Mouse (Mus musculus) kidney, adult 9 months (tissue): ENCODE measurements around the gene Ccdc190.

Experiments used
- DNase-seq: peaks from one replicate; pipeline ENCODE4 v3.0.0; 2022

The Ccdc190 gene

DNA sequence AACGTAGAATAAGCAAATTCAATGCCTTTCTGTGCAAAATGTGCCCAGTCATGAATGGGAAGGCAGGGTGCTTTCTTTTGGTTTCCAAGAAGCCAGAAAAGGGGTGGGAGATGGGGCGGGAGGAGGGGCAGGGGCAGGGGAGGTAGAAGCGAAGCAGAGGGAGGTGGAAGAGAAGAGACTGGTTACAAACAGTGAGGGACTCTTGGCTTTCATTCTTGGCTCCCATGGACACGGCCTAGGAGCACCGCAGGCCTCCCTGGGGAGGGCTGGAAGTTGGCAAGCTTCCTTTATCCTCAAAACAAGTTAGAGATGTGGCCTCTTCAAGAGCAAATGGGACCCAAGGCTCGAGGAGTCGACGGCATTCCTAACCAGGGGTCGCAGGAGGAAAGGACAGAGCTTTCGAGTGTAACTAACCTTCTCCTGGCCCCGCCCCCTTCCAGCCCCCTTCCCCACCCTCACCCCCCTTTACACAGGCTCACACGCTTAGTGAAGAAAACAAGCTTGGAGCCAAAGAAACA lies at the start of gene Ccdc190:
Gene Ccdc190, plus strand, starts transcription at position 195 of the 518 bp plus-strand sequence.
- peak; percentile 14 for DNase-seq

DNA sequence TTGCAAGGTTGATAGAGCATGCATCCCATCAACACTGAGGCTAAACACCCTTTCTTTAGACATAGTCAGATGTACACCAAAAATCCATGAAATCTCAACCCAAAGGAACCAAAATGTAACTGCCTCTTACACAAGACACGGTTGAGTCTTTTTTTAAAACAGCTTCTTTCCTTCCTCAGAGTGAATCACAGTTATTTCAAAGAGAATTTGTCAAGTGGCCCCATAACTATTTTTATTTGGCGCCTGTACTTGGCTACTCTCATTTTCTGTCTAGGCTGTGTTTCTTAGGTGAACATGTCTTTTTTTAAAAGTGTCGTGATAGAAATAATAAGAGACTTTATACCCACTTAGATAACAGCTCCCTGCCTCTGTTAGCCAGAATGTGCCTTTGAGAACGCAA lies 49.4 kb upstream of the Ccdc190 start:
- no peak for DNase-seq

DNA sequence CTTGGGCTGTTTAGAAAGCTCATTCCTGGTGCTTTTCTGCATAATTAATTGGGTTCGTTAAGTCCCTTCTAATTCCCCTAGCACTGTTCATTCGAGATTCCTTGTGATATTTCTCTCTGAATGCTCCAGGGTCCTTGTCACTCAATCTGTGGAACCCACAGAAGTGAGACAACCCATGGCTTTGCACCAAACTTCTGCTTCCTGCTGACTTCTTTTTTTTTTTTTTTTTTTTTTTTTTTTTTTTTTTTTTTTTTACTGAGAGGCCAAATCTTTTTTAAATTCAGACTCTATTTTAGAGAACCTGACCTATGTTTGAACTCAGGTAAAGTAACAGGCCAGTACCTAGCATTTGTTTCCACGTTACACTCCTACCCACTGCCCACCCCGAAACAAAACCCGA lies 48.3 kb upstream of the Ccdc190 start:
- DNase-seq: no peak

DNA sequence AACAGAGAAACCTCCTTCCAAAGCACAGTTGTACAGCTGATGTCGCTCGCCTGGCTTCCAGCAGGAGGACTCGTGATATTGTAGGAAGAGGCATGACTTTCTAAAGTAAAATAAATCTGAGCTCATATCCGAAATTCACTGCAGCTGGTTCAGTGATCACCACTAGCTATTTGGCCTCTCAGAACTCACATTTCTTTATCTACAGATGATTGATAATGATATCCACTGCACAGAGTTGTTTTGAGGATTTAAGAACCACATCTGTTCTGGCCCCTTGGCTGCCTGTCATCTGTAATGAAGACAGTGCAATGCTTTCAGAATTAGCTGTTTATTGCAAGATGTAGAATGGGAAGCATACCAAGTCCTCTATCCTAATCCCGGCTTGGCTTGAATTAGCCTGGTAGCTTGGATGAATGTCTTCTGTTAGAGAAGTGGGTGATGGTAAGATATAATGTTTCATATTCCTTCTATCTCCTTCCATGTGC lies 45.3 kb upstream of the Ccdc190 start:
- no peak for DNase-seq

DNA sequence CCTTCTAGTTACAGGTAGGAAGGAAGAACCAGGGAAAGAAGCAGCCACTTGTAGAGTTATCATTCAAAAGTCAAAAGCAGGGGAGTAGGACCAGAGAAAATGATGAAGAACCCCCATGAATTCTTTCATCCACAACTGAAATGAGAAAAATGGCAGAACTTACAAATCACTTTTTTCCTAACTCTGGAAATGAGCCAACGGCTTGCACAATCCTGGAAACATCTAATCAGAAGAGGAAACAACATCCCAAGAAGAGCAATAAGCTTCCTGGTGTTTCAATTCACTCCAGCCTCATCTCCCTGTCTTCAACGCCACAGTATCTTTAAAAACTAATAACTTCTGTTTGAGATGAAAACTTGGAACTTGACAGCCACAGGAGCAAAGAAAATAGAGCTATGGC lies 39.2 kb upstream of the Ccdc190 start:
- no peak for DNase-seq

DNA sequence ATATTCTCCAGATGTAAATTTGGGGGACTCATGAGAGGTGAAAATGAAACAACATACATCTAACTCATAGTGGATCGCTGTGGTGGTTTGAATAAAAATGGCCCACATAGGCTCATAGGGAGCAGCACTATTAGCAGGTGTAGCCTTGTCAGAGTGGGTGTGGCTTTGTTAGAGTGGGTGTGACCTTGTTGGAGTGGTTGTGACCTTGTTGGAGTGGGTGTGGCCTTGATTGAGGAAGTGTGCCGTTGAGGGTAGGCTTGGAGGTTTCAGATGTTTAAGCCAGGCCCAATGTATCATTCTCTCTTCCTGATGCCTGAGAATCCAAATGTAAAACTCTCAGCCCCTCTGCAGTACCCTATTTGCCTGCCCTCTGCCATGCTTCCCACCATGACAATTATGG lies 34.5 kb upstream of the Ccdc190 start:
- DNase-seq: no peak

DNA sequence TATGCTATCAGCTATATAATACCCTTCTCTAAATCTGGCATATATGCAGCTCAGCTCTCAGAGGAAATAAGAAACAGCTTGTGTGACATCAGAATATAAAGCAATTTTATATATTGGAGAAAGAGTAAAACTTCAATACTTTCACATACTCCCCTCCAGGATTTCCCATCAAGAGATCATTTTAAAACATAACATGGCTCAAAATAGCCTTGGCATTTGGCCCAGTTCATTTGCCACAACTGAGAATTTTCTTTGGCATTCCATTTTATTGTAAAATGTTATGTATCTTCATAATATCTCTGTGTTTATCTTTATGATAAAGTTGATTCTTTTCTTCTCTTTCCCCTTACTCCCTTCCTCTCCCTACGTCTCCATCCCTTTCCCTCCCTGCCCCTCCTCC lies 32.8 kb upstream of the Ccdc190 start:
- DNase-seq: no peak

DNA sequence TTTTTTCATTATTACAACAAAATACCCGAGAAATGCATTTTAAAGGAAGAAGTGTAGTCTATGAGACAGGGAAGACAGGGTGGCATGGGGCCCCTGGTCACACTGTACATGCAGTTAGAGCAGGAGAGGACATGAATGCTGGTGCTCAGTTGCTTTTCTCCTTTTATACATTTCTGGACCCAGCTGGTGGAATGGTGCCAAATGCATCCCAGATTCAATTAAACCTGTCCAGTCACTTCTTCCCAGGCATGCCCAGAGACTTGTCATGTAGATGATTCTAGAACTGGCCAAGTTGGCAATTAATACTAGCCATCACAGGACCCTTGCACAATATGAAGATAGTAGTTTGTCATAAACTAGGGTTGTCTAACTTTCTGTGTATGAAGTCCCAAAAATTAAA lies 30.5 kb upstream of the Ccdc190 start:
- DNase-seq: no peak

DNA sequence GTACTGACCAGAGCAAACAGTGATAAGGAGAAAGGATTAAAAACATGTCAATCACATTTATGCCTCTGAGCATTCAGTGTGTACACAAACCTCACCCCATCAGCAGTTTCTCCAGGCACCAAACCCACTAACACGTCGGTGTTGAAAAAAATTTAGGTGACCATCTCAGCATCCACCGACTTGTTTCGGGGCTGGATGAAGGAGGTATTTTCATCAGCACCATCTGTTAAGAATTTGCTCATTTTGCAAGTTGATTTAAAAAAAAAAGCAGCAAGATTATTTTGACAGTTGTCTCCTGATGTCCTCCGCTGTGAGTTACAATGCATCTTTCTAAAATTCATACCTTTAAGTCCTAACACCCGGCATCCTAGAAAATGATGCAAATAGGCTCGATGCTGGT lies 29.8 kb upstream of the Ccdc190 start:
- DNase-seq: no peak

DNA sequence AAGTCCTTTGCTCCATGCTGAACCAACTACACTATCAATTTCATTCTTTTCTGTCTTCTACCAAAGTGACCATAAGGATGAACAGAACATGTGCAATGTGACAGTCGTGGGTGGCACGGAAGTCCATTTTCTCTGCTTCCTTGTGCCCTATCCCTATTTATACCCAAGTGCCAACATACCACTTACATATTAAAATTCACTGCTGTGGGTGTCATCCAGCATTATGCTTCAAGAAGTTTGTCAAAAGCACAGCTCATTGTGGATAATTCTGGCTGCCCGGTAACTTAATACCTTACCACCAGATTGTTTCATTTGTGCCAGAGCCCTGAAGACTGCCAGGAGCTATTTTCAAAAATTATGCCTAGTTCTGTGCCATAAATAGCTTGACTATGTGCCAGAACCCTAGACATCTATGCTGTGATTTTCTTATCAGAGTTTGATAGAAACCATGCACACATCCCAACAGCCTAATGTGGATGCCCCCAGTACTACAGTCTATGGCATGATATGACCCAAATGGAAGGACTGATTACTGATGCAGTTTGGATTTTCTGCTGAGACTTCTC lies 27.6 kb upstream of the Ccdc190 start:
- no peak for DNase-seq

DNA sequence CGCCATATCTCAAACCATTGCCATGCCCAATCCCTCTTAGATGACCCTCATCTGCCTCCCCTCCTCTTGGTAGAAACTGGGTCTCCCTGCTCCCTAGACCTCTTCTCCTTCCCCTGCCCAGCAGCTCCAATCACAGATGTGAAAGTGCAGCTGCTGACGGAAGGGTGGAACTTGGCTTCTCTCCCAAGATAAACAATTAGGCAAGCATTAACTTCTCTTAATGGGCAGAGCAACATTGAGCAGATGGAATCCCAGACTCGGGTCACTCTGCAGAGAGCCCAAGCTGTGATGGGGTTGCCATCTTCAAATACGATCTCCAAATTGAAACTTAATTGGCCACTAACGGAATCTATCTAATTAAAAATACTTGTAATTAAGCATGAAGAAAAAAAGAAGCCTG lies 19.3 kb upstream of the Ccdc190 start:
- no peak for DNase-seq

DNA sequence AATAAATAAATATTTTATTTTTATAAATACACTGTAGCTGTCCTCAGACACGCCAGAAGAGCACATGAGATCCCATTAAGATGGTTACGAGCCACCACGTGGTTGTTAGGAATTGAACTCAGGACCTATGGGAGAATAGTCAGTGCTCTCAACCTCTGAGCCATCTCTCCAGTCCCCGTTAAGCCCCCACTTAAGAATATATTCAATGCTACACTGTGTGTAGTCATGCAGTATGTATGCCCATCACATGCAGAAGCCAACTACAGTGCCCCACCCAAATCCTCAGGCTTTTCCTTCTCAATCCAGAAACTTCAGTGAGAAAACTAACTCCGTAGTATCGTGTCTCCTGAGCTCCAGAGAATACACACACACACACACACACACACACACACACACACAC lies 18.8 kb upstream of the Ccdc190 start:
- DNase-seq: no peak

DNA sequence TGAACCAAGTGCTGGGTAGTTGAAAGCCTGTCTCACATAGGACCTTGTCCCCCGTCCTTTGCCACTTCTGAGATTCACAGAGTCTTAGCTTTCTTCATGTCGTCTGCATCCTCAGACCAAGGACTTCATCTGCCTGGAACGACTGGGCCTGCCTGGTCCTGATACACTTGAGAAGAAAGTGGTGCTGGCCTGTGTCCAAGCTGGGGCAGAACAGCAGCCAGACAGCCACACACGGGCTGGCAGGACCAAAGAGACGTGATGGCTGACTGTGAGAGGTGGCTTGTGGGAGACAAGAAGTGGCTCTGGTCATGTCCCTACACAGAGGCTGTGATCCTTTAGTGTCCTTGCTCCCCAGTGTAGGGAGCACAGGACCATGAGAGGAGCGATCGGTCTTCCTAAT lies 17.7 kb upstream of the Ccdc190 start:
- DNase-seq: no peak

DNA sequence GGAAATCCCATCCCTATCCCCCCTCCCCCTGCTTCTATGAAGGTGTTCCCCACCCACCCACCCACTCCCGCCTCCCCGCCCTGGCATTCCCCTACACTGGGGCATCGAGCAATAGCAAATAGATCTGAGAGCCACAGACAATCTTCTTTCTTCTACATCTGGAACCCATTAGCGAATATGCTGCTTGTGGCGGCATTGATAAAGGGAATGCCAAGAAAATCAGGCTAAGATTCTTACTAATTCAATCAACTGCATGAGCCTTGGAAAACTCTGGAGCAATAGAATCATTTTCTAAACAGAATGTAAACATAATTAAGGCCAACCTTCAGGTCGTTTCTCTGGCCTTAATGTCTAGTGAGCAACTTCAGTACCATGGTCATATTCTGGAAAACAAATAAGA lies 16.9 kb upstream of the Ccdc190 start:
- no peak for DNase-seq

DNA sequence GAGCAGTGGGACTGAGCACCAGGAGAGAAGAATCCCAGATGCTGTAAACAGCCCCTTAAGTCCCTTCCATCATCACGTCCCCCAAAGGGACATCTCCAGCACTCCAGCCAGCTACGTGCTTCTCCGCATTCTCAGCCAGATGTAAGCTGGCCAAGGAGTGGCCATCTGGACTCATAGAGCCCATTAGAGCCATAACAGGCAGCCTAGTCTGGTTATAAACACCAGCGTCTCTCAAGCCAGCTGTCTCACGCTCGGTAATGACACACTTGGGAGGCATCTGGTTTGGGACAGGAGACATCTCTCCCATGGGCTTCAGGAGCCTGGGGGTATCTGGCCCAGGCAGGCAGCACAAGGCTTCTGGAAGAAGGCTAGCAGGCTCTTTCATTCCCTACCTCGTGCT lies 11.8 kb upstream of the Ccdc190 start:
- no peak for DNase-seq

DNA sequence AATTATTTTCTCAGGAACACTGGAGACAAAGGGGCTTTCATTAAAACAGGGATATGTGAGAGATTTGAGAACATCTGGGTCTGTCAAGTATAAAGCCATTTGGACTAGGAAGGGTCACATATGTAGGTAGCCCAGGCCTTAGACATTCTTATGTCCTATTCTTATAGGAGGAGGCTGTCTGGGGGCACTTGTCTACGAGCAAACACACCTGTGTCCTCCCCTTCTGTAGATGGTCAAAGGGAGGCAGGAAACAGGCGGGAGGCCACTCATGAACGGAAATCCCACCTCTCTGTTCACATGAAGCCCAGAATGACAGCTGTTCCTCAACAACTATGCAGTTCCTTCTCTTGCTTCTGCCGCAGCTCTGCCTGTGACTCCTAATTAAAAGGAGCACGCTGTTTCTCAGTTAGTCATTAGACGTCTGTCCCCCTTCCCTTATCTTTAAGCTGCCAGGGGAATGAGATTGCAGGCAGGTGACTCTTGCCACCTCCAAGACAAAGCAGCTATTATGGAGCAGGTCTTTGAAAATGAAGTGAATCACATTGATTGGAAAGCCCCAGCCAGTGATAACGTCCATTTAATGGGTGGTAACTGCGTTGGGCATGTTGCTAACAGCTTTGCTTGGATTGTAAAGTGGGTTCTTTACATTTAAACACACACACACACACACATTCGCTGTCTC lies 11.2 kb upstream of the Ccdc190 start:
- no peak for DNase-seq

DNA sequence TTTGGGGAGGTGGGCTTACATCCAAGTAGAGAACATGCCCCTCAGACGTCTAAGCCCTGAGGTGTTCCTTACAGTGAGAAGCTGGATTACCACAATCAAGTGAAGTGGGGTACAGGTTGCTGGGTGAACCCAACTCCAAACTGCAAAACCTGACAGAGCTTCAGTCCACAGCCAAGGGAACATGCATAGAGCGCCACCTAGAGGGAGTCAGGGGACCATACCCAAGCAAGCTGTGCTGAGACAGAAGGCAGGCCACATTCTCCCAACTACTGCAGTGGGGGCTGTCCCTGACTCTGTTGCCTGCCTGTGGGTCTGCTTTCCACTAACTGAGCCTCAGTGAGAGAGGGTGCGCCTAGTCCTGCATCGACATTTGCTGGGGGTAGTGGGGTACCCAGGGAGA lies 10.4 kb upstream of the Ccdc190 start:
- peak; percentile 47 for DNase-seq

DNA sequence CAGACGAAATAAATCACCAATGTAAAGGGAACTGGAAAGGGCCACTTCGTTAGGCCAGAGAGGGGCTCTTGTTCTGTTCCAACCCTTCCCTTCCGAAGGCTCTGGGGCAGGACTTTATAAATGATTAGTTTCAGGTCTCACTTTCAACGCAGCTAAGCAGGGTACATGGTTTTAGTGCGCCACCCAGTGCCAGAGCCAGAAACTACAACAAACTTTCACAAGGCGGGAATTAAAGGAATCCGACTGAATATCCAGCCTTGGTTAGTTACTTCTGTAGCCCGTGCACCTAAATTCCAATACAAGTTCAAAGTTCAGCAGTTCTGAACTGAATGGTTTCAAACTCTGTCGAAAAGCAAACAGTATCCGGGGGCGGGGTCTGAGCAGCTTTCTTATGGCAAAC lies 9.2 kb upstream of the Ccdc190 start:
- DNase-seq: peak; percentile 85

DNA sequence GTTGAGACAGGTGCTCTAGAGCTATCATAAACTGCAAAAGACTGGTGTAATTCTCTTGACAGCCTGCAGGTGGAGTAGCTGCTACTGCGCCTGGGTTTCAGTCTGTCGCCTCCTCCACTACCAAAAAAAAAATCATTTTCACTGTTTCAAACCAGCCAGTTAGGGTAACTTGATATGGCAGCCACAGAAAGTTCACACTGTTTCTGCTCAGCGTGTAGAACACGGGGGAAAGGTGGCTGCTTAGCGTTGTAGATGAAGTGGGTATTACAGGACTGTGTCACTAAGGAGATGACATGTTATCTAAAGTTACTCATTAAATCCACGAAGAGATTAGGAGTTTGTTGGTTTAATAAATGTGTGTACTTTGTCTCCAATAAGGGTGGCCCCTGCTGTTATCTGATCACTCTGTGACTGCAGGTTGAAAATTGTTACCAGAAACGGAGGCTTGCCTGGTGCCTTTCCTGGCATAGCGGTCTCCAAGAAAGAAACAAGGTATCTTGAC lies 6.7 kb upstream of the Ccdc190 start:
- DNase-seq: peak; percentile 53

DNA sequence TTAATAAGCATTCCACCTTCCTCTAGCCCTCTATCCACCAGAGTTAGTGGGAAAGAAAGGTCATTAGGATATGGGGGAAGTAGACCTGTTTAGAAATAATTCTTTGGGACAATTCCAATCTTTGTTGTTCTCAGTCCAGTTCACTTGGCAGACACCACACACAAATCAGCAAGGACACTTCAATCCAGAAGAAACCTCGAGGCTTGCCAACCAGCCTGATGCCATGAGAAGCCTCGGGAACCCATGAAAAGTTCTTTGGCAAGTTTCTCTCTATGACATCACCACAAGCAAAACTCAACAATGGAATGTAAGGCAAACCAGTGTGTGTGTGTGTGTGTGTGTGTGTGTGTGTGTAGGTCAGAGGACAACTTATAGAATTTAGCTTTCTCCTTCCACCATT lies 3.9 kb upstream of the Ccdc190 start:
- no peak for DNase-seq

DNA sequence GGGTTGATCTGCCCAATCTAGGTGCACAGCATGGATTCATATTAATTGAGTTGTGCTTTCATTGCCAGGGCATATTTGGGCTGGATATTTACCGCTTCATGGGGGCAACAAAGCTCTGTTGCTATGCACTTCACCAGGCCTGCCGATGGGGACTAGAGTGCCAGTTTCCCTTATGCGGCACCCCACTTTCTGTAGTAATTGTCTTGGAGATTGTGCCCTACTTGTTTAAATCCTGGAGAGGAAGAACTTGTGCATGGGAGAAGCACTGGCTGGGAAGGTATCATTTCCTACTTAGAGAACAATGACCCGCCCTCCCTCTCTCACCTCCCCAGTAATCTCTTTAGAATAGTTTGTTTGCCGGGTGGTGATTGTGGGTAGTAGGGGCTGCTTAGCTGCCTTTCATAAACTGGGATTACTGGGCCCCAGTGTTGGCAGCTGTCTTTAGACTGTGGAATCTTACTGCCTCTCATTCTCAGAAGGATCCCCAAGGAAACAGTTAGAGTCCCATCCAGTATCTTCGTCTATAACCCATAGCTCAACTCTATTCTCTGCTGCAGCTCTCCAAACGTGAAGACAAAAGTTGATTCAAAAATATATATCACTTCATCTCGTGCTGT lies 587 bp upstream of the Ccdc190 start:
- DNase-seq: no peak

DNA sequence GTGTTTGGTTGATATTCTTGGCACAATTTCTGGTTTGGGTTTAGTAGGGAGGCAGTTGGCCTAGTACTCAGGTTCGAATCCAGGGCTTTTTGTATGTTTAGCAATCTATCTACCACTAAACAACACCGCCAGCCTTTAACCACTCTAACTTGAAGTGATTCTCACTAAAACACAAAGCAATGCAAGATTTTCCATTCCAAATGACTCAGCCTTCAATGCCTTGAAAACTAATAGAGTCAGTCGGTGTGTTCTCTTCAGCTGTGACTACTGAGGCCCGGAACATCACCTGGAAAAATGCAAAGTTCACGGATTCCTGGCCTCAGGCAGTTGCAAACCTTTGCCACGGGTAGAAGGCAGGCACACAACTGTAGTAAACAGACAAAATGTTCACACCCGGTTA lies 3.2 kb downstream of the Ccdc190 start:
- no peak for DNase-seq

DNA sequence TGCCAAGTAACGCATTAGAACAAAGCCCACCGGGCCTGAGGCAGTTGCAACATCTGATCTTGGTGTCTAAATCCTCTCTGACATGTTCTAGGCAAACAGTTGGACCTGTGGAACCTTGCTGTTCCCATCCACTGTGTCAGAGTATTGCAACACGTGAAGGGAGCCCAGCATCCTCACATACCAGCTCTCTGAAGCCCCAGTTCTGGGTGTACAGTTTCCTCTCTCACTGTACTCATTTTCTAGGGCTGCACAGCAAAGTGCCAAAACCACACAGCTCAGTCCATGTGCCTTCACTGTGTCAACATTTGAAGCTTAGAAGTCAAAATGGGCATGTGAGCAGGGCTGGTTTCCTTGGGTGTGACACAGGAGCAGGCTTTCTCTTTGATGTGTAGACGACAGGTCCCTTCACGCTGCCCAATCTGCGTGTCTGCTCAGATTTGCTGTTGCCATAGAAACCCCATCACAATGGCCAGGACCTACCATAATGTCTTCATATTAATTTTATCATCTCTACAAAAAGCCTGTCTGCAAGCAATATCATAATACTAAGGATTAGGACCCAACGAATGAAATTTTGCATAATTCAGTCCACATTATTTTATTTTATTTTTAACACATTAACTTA lies 3.8 kb downstream of the Ccdc190 start:
- DNase-seq: no peak
